Mouse (Mus musculus) hindbrain, embryonic 14.5 days (tissue): ENCODE measurements around the gene Nlgn2. TPM values are rescaled to one million over a fixed set of nuclear protein-coding genes. Genes with fewer than 3 reads are reported as not detected.

ENCODE experiments used
- ATAC-seq: fragments of 200-750 bp; cut with Nextera tagmentation; 2 replicates; pipeline ENCODE4 v1.8.0; 2017; ENCODE audit warnings: moderate number of reproducible peaks, mild to moderate bottlenecking, moderate TSS enrichment, moderate library complexity; ENCODE audit not compliant: low FRiP score
- DNase-seq: peaks from one replicate; pipeline ENCODE4 v3.0.0-alpha.2; 2015; ENCODE audit warnings: low spot score
- H3K27ac ChIP-seq: fragments of 300-500 bp; sonication (generic); 2 replicates; pipeline ENCODE4 v1.5.1; 2014; ENCODE audit warnings: mild to moderate bottlenecking, moderate library complexity
- H3K27me3 ChIP-seq: fragments of 300-500 bp; sonication (generic); 2 replicates; pipeline ENCODE4 v1.6.1; 2014; ENCODE audit warnings: mild to moderate bottlenecking, low read length, mixed read lengths; ENCODE audit not compliant: control insufficient read depth, insufficient read depth
- H3K36me3 ChIP-seq: fragments of 300-500 bp; sonication (generic); replicated peaks from 2 replicates; pipeline ENCODE4 v1.6.1; 2014; ENCODE audit not compliant: control insufficient read depth, insufficient read depth
- H3K4me1 ChIP-seq: fragments of 300-500 bp; sonication (generic); replicated peaks from 2 replicates; pipeline ENCODE4 v1.6.1; 2014; ENCODE audit warnings: antibody characterized with exemption, low read length, mixed read lengths; ENCODE audit not compliant: control insufficient read depth, insufficient read depth
- H3K4me2 ChIP-seq: fragments of 300-500 bp; sonication (generic); replicated peaks from 2 replicates; pipeline ENCODE4 v1.6.1; 2014; ENCODE audit warnings: mild to moderate bottlenecking, moderate library complexity
- H3K4me3 ChIP-seq: fragments of 300-500 bp; sonication (generic); replicated peaks from 2 replicates; pipeline ENCODE4 v1.5.1; 2014; ENCODE audit warnings: mild to moderate bottlenecking, low read length
- H3K9ac ChIP-seq: fragments of 300-500 bp; sonication (generic); 2 replicates; pipeline ENCODE4 v1.6.1; 2014
- H3K9me3 ChIP-seq: fragments of 300-500 bp; sonication (generic); 2 replicates; pipeline ENCODE4 v1.6.1; 2016; ENCODE audit warnings: low read length; ENCODE audit not compliant: control insufficient read depth
- WGBS: fragments of 180-500 bp; shearing (Covaris S2); extraction: QIAGEN DNeasy Blood & Tissue Kit; methylation state at CpG from one replicate; pipeline ENCODE4 v1.1.7; 2014; 5-methylcytosine and 5-hydroxymethylcytosine counted together
- polyA plus RNA-seq: library from polyadenylated mRNA; unstranded; fragments of >200 nt; fragmentation: Nextera tagmentation; extraction: Ambion mirVana; gene quantifications from 2 replicates; pipeline ENCODE4 v1.2.1, GENCODE M21; 2014

Nlgn2 gene
- 22.3 and 24.7 TPM in 2 replicates for polyA plus RNA-seq

GRCm38 (mm10) chr11:69837604-69837951 lies at the start of gene Nlgn2:
Gene Nlgn2 (minus strand): TSS chr11:69837784.
- no peaks in the 10 kb centered on the region for H3K27me3 ChIP-seq
- H3K27ac ChIP-seq, result peak within 1 kb of the TSS; percentile 98
- H3K4me2 ChIP-seq, result peak within 1 kb of the TSS; percentile 99
- WGBS, result 0% methylated on average over 30 of the region's 32 CpGs
- H3K9me3 ChIP-seq, result no peaks in the 10 kb centered on the region
- peaks cover 35% of the 10 kb centered on the region for H3K4me1 ChIP-seq
- H3K36me3 ChIP-seq, result peaks cover 14% of the 10 kb centered on the region
- H3K4me3 ChIP-seq, result peak within 1 kb of the TSS; percentile 95
- peak; percentile 74 for ATAC-seq
- peak; percentile 86 for DNase-seq
- peak within 1 kb of the TSS; percentile 98 for H3K9ac ChIP-seq

- Histone ChIP-seq H3K36me3 (no peaks in the 10 kb centered on the region), H3K27ac (no peak overlapping the region), H3K4me2 (no peak overlapping the region), H3K9ac (no peak overlapping the region), H3K4me3 (no peak overlapping the region), H3K4me1 (no peaks in the 10 kb centered on the region), H3K9me3 (no peaks in the 10 kb centered on the region), H3K27me3 (peaks cover 4% of the 10 kb centered on the region; the same call in 1 of the 2 replicates)
- WGBS, result 75% methylated on average over 8 of the region's 8 CpGs
- ATAC-seq (no peak), DNase-seq (no peak)
Observed at GRCm38 (mm10) chr11:69886907-69887635, 49.5 kb upstream of the Nlgn2 start.

GRCm38 (mm10) chr11:69884663-69885062 lies 47.1 kb upstream of the Nlgn2 start:
- Histone ChIP-seq H3K9ac (no peak overlapping the region), H3K4me1 (peaks cover 16% of the 10 kb centered on the region; the same call in 1 of the 2 replicates), H3K27ac (no peak overlapping the region), H3K27me3 (peaks cover 15% of the 10 kb centered on the region), H3K9me3 (no peaks in the 10 kb centered on the region), H3K4me3 (no peak overlapping the region), H3K36me3 (no peaks in the 10 kb centered on the region), H3K4me2 (no peak overlapping the region)
- no peak for ATAC-seq
- DNase-seq, result no peak
- 79% methylated on average over 8 of the region's 8 CpGs for WGBS

- no peak overlapping the region for H3K9ac ChIP-seq
- no peak overlapping the region for H3K27ac ChIP-seq
- H3K4me2 ChIP-seq, result no peak overlapping the region
- no peak overlapping the region for H3K4me3 ChIP-seq
- DNase-seq (no peak), ATAC-seq (no peak)
- peaks cover 16% of the 10 kb centered on the region; the same call in 1 of the 2 replicates for H3K4me1 ChIP-seq
- peaks cover 15% of the 10 kb centered on the region for H3K27me3 ChIP-seq
- H3K9me3 ChIP-seq, result no peaks in the 10 kb centered on the region
- WGBS, result 83% methylated on average over 9 of the region's 9 CpGs
- no peaks in the 10 kb centered on the region for H3K36me3 ChIP-seq
Observed at GRCm38 (mm10) chr11:69884240-69884639, 46.7 kb upstream of the Nlgn2 start.

- Histone ChIP-seq H3K9me3 (no peaks in the 10 kb centered on the region), H3K4me1 (peaks cover 16% of the 10 kb centered on the region; the same call in 1 of the 2 replicates), H3K4me2 (no peak overlapping the region), H3K36me3 (no peaks in the 10 kb centered on the region), H3K27ac (no peak overlapping the region), H3K9ac (no peak overlapping the region), H3K27me3 (peaks cover 15% of the 10 kb centered on the region), H3K4me3 (no peak overlapping the region)
- 89% methylated on average over 8 of the region's 8 CpGs for WGBS
- DNase-seq, result no peak
- ATAC-seq, result no peak
Observed at GRCm38 (mm10) chr11:69883527-69884151, 46.1 kb upstream of the Nlgn2 start.

GRCm38 (mm10) chr11:69883066-69883465 lies 45.5 kb upstream of the Nlgn2 start:
- Histone ChIP-seq H3K4me1 (peaks cover 16% of the 10 kb centered on the region; the same call in 1 of the 2 replicates), H3K27me3 (peaks cover 15% of the 10 kb centered on the region), H3K4me3 (no peak overlapping the region), H3K36me3 (no peaks in the 10 kb centered on the region), H3K9me3 (no peaks in the 10 kb centered on the region), H3K4me2 (no peak overlapping the region), H3K27ac (no peak overlapping the region), H3K9ac (no peak overlapping the region)
- ATAC-seq (no peak), DNase-seq (no peak)
- WGBS, result 63% methylated on average over 4 of the region's 4 CpGs

- Histone ChIP-seq H3K9me3 (no peaks in the 10 kb centered on the region), H3K9ac (peak overlapping the region; percentile 57), H3K4me3 (peak overlapping the region; percentile 37), H3K4me1 (peaks cover 16% of the 10 kb centered on the region; the same call in 1 of the 2 replicates), H3K27ac (no peak overlapping the region), H3K36me3 (no peaks in the 10 kb centered on the region), H3K27me3 (peaks cover 15% of the 10 kb centered on the region), H3K4me2 (peak overlapping the region; percentile 66)
- DNase-seq (no peak), ATAC-seq (no peak)
- WGBS, result 62% methylated on average over 21 of the region's 21 CpGs
Observed at GRCm38 (mm10) chr11:69881787-69882670, 44.4 kb upstream of the Nlgn2 start.

GRCm38 (mm10) chr11:69880853-69881603 lies 43.4 kb upstream of the Nlgn2 start, which contains the start of gene Kctd11:
Gene Kctd11 (minus strand): TSS chr11:69881406.
- DNase-seq, result peak; percentile 49
- Histone ChIP-seq H3K36me3 (no peaks in the 10 kb centered on the region), H3K4me3 (peak within 1 kb of the TSS; percentile 37), H3K4me1 (peaks cover 16% of the 10 kb centered on the region; the same call in 1 of the 2 replicates), H3K9ac (peak within 1 kb of the TSS; percentile 57), H3K4me2 (peak within 1 kb of the TSS; percentile 66), H3K9me3 (no peaks in the 10 kb centered on the region), H3K27me3 (peaks cover 15% of the 10 kb centered on the region), H3K27ac (peak within 1 kb of the TSS; percentile 14)
- ATAC-seq, result peak; percentile 80
- under 1% methylated on average over 46 of the region's 46 CpGs for WGBS
